Mouse (Mus musculus) lung, embryonic 16.5 days (tissue): ENCODE results near the gene Pdlim4. TPM values are rescaled to one million over a fixed set of nuclear protein-coding genes. Genes with fewer than 3 reads are reported as not detected.

Source experiments
- ATAC-seq: fragments of 200-750 bp; cut with Nextera tagmentation; 2 replicates; pipeline ENCODE4 v1.8.0; 2017; ENCODE audit warnings: low read depth, mild to moderate bottlenecking, moderate library complexity
- H3K27ac ChIP-seq: fragments of 300-500 bp; sonication (generic); 2 replicates; pipeline ENCODE4 v1.5.1; 2014; ENCODE audit warnings: mild to moderate bottlenecking, control low read depth, low read length
- H3K27me3 ChIP-seq: fragments of 300-500 bp; sonication (generic); 2 replicates; pipeline ENCODE4 v1.6.1; 2014; ENCODE audit warnings: low read depth, low read length, mixed read lengths; ENCODE audit not compliant: control insufficient read depth, insufficient read depth
- H3K36me3 ChIP-seq: fragments of 300-500 bp; sonication (generic); 2 replicates; pipeline ENCODE4 v1.6.1; 2014; ENCODE audit warnings: low read length; ENCODE audit not compliant: control insufficient read depth, insufficient read depth
- H3K4me1 ChIP-seq: fragments of 300-500 bp; sonication (generic); replicated peaks from 2 replicates; pipeline ENCODE4 v1.6.1; 2014; ENCODE audit warnings: low read length, mixed read lengths; ENCODE audit not compliant: control insufficient read depth, insufficient read depth
- H3K4me2 ChIP-seq: fragments of 300-500 bp; sonication (generic); 2 replicates; pipeline ENCODE4 v1.6.1; 2014; ENCODE audit warnings: low read depth, low read length, control low read depth
- H3K4me3 ChIP-seq: fragments of 300-500 bp; sonication (generic); 2 replicates; pipeline ENCODE4 v1.5.1; 2014; ENCODE audit warnings: mild to moderate bottlenecking, low read length, control low read depth
- H3K9ac ChIP-seq: fragments of 300-500 bp; sonication (generic); 2 replicates; pipeline ENCODE4 v1.6.1; 2014; ENCODE audit warnings: low read length, control low read depth
- H3K9me3 ChIP-seq: fragments of 300-500 bp; sonication (generic); 2 replicates; pipeline ENCODE4 v1.6.1; 2016; ENCODE audit warnings: low read length; ENCODE audit not compliant: control insufficient read depth
- WGBS: fragments of 180-500 bp; shearing (Covaris S2); extraction: QIAGEN DNeasy Blood & Tissue Kit; methylation state at CpG from one replicate; pipeline ENCODE4 v1.1.7; 2014; 5-methylcytosine and 5-hydroxymethylcytosine counted together
- polyA plus RNA-seq: library from polyadenylated mRNA; unstranded; fragments of >200 nt; fragmentation: Nextera tagmentation; extraction: Ambion mirVana; gene quantifications from 2 replicates; pipeline ENCODE4 v1.2.1, GENCODE M21; 2015

The Pdlim4 gene
- polyA plus RNA-seq, 1 experiment from 2014 or later, result 15.6 TPM

- Histone ChIP-seq H3K36me3 (no peaks in the 10 kb centered on the region), H3K9ac (peak within 1 kb of the TSS; percentile 68), H3K27me3 (0 out of 2 replicates have a peak, but pooled peaks cover 2% of the 10 kb centered on the region), H3K27ac (no peak within 1 kb of the TSS), H3K4me1 (peaks cover 5% of the 10 kb centered on the region; the same call in 1 of the 2 replicates), H3K9me3 (no peaks in the 10 kb centered on the region), H3K4me2 (peak within 1 kb of the TSS; percentile 95), H3K4me3 (peak within 1 kb of the TSS; percentile 62)
- WGBS, result 53% methylated on average over 10 of the region's 10 CpGs
- ATAC-seq, result peak; percentile 21; the same call in 1 of the 2 replicates
Observed at GRCm38 (mm10) chr11:54100045-54100691, 31.4 kb upstream of the Pdlim4 start, which contains the start of gene P4ha2. P4ha2 (plus strand) TSS chr11:54100095.

- no peaks in the 10 kb centered on the region for H3K9me3 ChIP-seq
- no peak overlapping the region for H3K4me2 ChIP-seq
- no peaks in the 10 kb centered on the region for H3K4me1 ChIP-seq
- H3K36me3 ChIP-seq, result no peaks in the 10 kb centered on the region
- no peak overlapping the region for H3K9ac ChIP-seq
- ATAC-seq, result 0 out of 2 replicates have a peak, but pooled peaks have one; percentile 12
- no peak overlapping the region for H3K4me3 ChIP-seq
- WGBS, result 4% methylated on average over 3 of the region's 3 CpGs
- H3K27me3 ChIP-seq, result no peaks in the 10 kb centered on the region
- no peak overlapping the region for H3K27ac ChIP-seq
Observed at GRCm38 (mm10) chr11:54093000-54093399, 24.2 kb upstream of the Pdlim4 start.

- WGBS, result 46% methylated on average over 7 of the region's 7 CpGs
- no peaks in the 10 kb centered on the region for H3K9me3 ChIP-seq
- no peak overlapping the region for H3K9ac ChIP-seq
- no peak for ATAC-seq
- H3K4me2 ChIP-seq, result no peak overlapping the region
- H3K4me3 ChIP-seq, result no peak overlapping the region
- H3K36me3 ChIP-seq, result no peaks in the 10 kb centered on the region
- no peaks in the 10 kb centered on the region for H3K27me3 ChIP-seq
- H3K27ac ChIP-seq, result no peak overlapping the region
- no peaks in the 10 kb centered on the region for H3K4me1 ChIP-seq
Observed at GRCm38 (mm10) chr11:54092188-54092587, 23.4 kb upstream of the Pdlim4 start.

- Histone ChIP-seq H3K4me1 (no peaks in the 10 kb centered on the region), H3K9me3 (no peaks in the 10 kb centered on the region), H3K9ac (no peak overlapping the region), H3K4me2 (no peak overlapping the region), H3K27me3 (no peaks in the 10 kb centered on the region), H3K27ac (no peak overlapping the region), H3K4me3 (no peak overlapping the region), H3K36me3 (no peaks in the 10 kb centered on the region)
- ATAC-seq, result no peak
- WGBS, result 60% methylated on average over 8 of the region's 8 CpGs
Observed at GRCm38 (mm10) chr11:54091726-54092125, 22.9 kb upstream of the Pdlim4 start.

- no peaks in the 10 kb centered on the region for H3K27me3 ChIP-seq
- H3K27ac ChIP-seq, result no peak overlapping the region
- no peaks in the 10 kb centered on the region for H3K4me1 ChIP-seq
- no peaks in the 10 kb centered on the region for H3K9me3 ChIP-seq
- no peaks in the 10 kb centered on the region for H3K36me3 ChIP-seq
- ATAC-seq, result no peak
- H3K4me3 ChIP-seq, result no peak overlapping the region
- H3K4me2 ChIP-seq, result no peak overlapping the region
- 81% methylated on average over 1 of the region's 1 CpGs for WGBS
- H3K9ac ChIP-seq, result no peak overlapping the region
Observed at GRCm38 (mm10) chr11:54090091-54090879, 21.5 kb upstream of the Pdlim4 start.

GRCm38 (mm10) chr11:54088947-54089317 is 20.1 kb upstream of the Pdlim4 start:
- ATAC-seq, result peak; percentile 57
- no peaks in the 10 kb centered on the region for H3K4me1 ChIP-seq
- H3K4me3 ChIP-seq, result no peak overlapping the region
- WGBS, result 49% methylated on average over 5 of the region's 5 CpGs
- H3K36me3 ChIP-seq, result no peaks in the 10 kb centered on the region
- H3K9ac ChIP-seq, result no peak overlapping the region
- no peaks in the 10 kb centered on the region for H3K9me3 ChIP-seq
- no peaks in the 10 kb centered on the region for H3K27me3 ChIP-seq
- no peak overlapping the region for H3K4me2 ChIP-seq
- H3K27ac ChIP-seq, result no peak overlapping the region

GRCm38 (mm10) chr11:54088253-54088946 is 19.6 kb upstream of the Pdlim4 start:
- H3K4me2 ChIP-seq, result no peak overlapping the region
- no peaks in the 10 kb centered on the region for H3K27me3 ChIP-seq
- ATAC-seq, result no peak
- no peak overlapping the region for H3K9ac ChIP-seq
- no peaks in the 10 kb centered on the region for H3K4me1 ChIP-seq
- no peak overlapping the region for H3K4me3 ChIP-seq
- no peaks in the 10 kb centered on the region for H3K9me3 ChIP-seq
- no peak overlapping the region for H3K27ac ChIP-seq
- no peaks in the 10 kb centered on the region for H3K36me3 ChIP-seq
- whole genome bisulfite sequencing, result 71% methylated on average over 7 of the region's 7 CpGs

- WGBS, result 58% methylated on average over 5 of the region's 5 CpGs
- no peak overlapping the region for H3K4me2 ChIP-seq
- H3K9me3 ChIP-seq, result no peaks in the 10 kb centered on the region
- H3K27me3 ChIP-seq, result no peaks in the 10 kb centered on the region
- H3K4me1 ChIP-seq, result no peaks in the 10 kb centered on the region
- no peaks in the 10 kb centered on the region for H3K36me3 ChIP-seq
- no peak overlapping the region for H3K9ac ChIP-seq
- no peak overlapping the region for H3K27ac ChIP-seq
- no peak overlapping the region for H3K4me3 ChIP-seq
- no peak for ATAC-seq
Observed at GRCm38 (mm10) chr11:54085816-54086215, 17.0 kb upstream of the Pdlim4 start.

- 70% methylated on average over 1 of the region's 1 CpGs for WGBS
- H3K27me3 ChIP-seq, result no peaks in the 10 kb centered on the region
- no peak for ATAC-seq
- no peaks in the 10 kb centered on the region for H3K36me3 ChIP-seq
- H3K4me1 ChIP-seq, result no peaks in the 10 kb centered on the region
- H3K9ac ChIP-seq, result no peak overlapping the region
- H3K4me2 ChIP-seq, result no peak overlapping the region
- H3K4me3 ChIP-seq, result no peak overlapping the region
- no peaks in the 10 kb centered on the region for H3K9me3 ChIP-seq
- no peak overlapping the region for H3K27ac ChIP-seq
Observed at GRCm38 (mm10) chr11:54084976-54085375, 16.2 kb upstream of the Pdlim4 start.
